Mouse (Mus musculus) G1E-ER4 (cell line): Measurements from ENCODE around the gene Tcea2. TPM values are rescaled to one million over a fixed set of nuclear protein-coding genes. Genes with fewer than 3 reads are reported as not detected.

Experiments
- GATA1 ChIP-seq: IDR thresholded peaks from one replicate; pipeline ENCODE4 v1.8.0; 2012; ENCODE audit warnings: low read length, inconsistent platforms
- polyA plus RNA-seq: library from polyadenylated mRNA; stranded (reverse); fragments of >175 nt; gene quantifications from 2 replicates; pipeline ENCODE4 v1.2.3, GENCODE M21; 2012

Gene Tcea2
- not detected in 2 replicates for polyA plus RNA-seq

- no peak for TF ChIP-seq GATA1
Measured at GRCm38 (mm10) chr2:181679951-181680715, at the start of gene Tcea2. Gene Tcea2, plus strand, starts transcription at chr2:181680310.

GRCm38 (mm10) chr2:181632624-181633023 is 47.5 kb upstream of the Tcea2 start:
- TF ChIP-seq GATA1 = no peak

GRCm38 (mm10) chr2:181635865-181636264 is 44.2 kb upstream of the Tcea2 start:
- no peak for TF ChIP-seq GATA1

GRCm38 (mm10) chr2:181644361-181644760 is 35.7 kb upstream of the Tcea2 start:
- no peak for TF ChIP-seq GATA1

GRCm38 (mm10) chr2:181645666-181646065 is 34.4 kb upstream of the Tcea2 start:
- TF ChIP-seq GATA1 = no peak

- no peak for TF ChIP-seq GATA1
Measured at GRCm38 (mm10) chr2:181646626-181647472, 33.3 kb upstream of the Tcea2 start.

- no peak for TF ChIP-seq GATA1
Measured at GRCm38 (mm10) chr2:181648926-181649325, 31.2 kb upstream of the Tcea2 start.

GRCm38 (mm10) chr2:181653065-181653464 is 27.0 kb upstream of the Tcea2 start:
- no peak for TF ChIP-seq GATA1

GRCm38 (mm10) chr2:181653523-181653922 is 26.6 kb upstream of the Tcea2 start:
- TF ChIP-seq GATA1 = no peak

- no peak for TF ChIP-seq GATA1
Measured at GRCm38 (mm10) chr2:181656734-181657133, 23.4 kb upstream of the Tcea2 start, which contains the start of gene Gm29797. Gene Gm29797, plus strand, starts transcription at chr2:181657034.

GRCm38 (mm10) chr2:181657441-181657840 is 22.7 kb upstream of the Tcea2 start:
- no peak for TF ChIP-seq GATA1

- TF ChIP-seq GATA1 = no peak
Measured at GRCm38 (mm10) chr2:181658528-181658927, 21.6 kb upstream of the Tcea2 start.

GRCm38 (mm10) chr2:181658930-181659555 is 21.1 kb upstream of the Tcea2 start:
- no peak for TF ChIP-seq GATA1

GRCm38 (mm10) chr2:181659609-181660055 is 20.5 kb upstream of the Tcea2 start:
- no peak for TF ChIP-seq GATA1

- no peak for TF ChIP-seq GATA1
Measured at GRCm38 (mm10) chr2:181662620-181663297, 17.4 kb upstream of the Tcea2 start.
